Mouse (Mus musculus): Measurements from ENCODE around the gene Nfasc.

DNA sequence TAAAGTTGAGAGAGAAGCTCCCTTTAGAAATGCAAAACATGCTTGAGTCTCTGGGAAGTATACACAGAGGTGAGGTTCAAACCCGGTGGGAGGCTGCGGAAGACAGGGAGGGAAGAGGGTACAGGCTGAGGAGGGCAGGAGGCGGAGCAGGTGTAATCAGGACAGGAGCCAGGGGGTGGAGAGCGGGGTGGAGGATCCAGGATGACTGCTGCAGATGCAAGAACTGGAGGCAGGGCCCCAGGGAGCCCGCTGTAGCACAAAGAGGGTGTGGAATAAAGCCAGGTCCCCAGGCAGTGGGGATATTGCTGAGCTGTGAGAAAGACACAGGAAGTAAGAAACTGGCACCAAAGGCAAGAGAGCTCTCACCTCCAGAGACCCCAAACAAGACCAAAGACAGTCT lies 38.1 kb downstream of the Nfasc start:
- TF ChIP-seq GATA1 (IDR thresholded peaks at IDR 0.05; ENCODE audit: low read length) (no peak), TAL1 (IDR thresholded peaks at IDR 0.05; ENCODE audit: low read length) (no peak)

All from erythroblast, embryonic 14.5 days (primary cell).